In genomic region chr13:99163071-99163470, GRCm38 (mm10) we compare ENCODE assay signal across 13 mouse cellular contexts. TPM values are rescaled to one million over a fixed set of nuclear protein-coding genes. Genes with fewer than 3 reads are reported as not detected.
A peak's percentile ranks its signal among the peaks of the same experiment; 100 is the strongest.
DNase-seq lines count a peak whose midpoint lies in the region; ATAC-seq and TF ChIP-seq lines count a peak whose summit lies in the region.
"Had no signal": no experiment of that assay in that cellular context is flagged by ENCODE, and none has a peak within 500 bp of the region (broad histone marks: within the 10 kb centered on the region; RNA-seq: fewer than 3 reads in every experiment).

No protein-coding gene starts in this region.

- 0 out of 2 replicates have a peak overlapping the region, but pooled peaks have one; percentile 35 for H3K27ac ChIP-seq in forebrain, embryonic 10.5 days
- H3K27ac ChIP-seq in forebrain, postnatal 0 days (ENCODE audit: low read depth, low read length), result no peak overlapping the region
- 0 out of 2 replicates have a peak overlapping the region, but pooled peaks have one; percentile 19 for H3K27ac ChIP-seq in layer of hippocampus, adult 2 months
- peak overlapping the region; percentile 24; the same call in 1 of the 2 replicates for H3K27ac ChIP-seq in embryonic facial prominence, embryonic 14.5 days (replicated peaks; ENCODE audit: low read depth, low read length)
- peak overlapping the region; percentile 63 for H3K27ac ChIP-seq in midbrain, embryonic 13.5 days
- H3K27ac ChIP-seq: forebrain, embryonic 13.5 days had no signal

- no peaks in the 10 kb centered on the region for H3K27me3 ChIP-seq in forebrain, embryonic 10.5 days (ENCODE audit: poor library complexity, severe bottlenecking)
- H3K27me3 ChIP-seq in forebrain, postnatal 0 days (ENCODE audit: insufficient read depth, low read length), result no peaks in the 10 kb centered on the region
- H3K27me3 ChIP-seq in embryonic facial prominence, embryonic 14.5 days (replicated peaks; ENCODE audit: control insufficient read depth, insufficient read depth, low read length), result no peaks in the 10 kb centered on the region
- no peaks in the 10 kb centered on the region for H3K27me3 ChIP-seq in midbrain, embryonic 13.5 days
- H3K27me3 ChIP-seq: forebrain, embryonic 13.5 days had no signal

- WGBS in forebrain, embryonic 10.5 days, result 78% methylated on average over 4 of the region's 4 CpGs
- 50% methylated on average over 4 of the region's 4 CpGs for WGBS in forebrain, postnatal 0 days
- 66% methylated on average over 4 of the region's 4 CpGs for WGBS in embryonic facial prominence, embryonic 14.5 days
- WGBS in midbrain, embryonic 13.5 days, result 57% methylated on average over 4 of the region's 4 CpGs

- no peak overlapping the region for H3K4me3 ChIP-seq in forebrain, embryonic 10.5 days
- no peak overlapping the region for H3K4me3 ChIP-seq in forebrain, postnatal 0 days (ENCODE audit: low read depth, low read length)
- no peak overlapping the region for H3K4me3 ChIP-seq in layer of hippocampus, adult 2 months
- H3K4me3 ChIP-seq in embryonic facial prominence, embryonic 14.5 days (ENCODE audit: low read depth, low read length), result no peak overlapping the region
- H3K4me3 ChIP-seq in midbrain, embryonic 13.5 days (replicated peaks), result no peak overlapping the region
- H3K4me3 ChIP-seq: forebrain, embryonic 13.5 days; heart, adult 2 months; myocyte had no signal

- peaks cover 25% of the 10 kb centered on the region for H3K4me1 ChIP-seq in forebrain, embryonic 10.5 days
- H3K4me1 ChIP-seq in forebrain, postnatal 0 days (ENCODE audit: insufficient read depth), result no peaks in the 10 kb centered on the region
- peaks cover 12% of the 10 kb centered on the region for H3K4me1 ChIP-seq in embryonic facial prominence, embryonic 14.5 days (ENCODE audit: control insufficient read depth, insufficient read depth, low read length)
- H3K4me1 ChIP-seq in midbrain, embryonic 13.5 days (replicated peaks), result peaks cover 9% of the 10 kb centered on the region; the same call in 1 of the 2 replicates

- no peak overlapping the region for H3K4me2 ChIP-seq in forebrain, postnatal 0 days (ENCODE audit: low read depth)
- no peak overlapping the region for H3K4me2 ChIP-seq in embryonic facial prominence, embryonic 14.5 days (ENCODE audit: low read depth, low read length)
- H3K4me2 ChIP-seq in midbrain, embryonic 13.5 days (replicated peaks), result no peak overlapping the region
- H3K4me2 ChIP-seq: forebrain, embryonic 13.5 days; liver, embryonic 11.5 days had no signal

- H3K36me3 ChIP-seq in forebrain, embryonic 10.5 days (replicated peaks), result no peaks in the 10 kb centered on the region
- H3K36me3 ChIP-seq in forebrain, postnatal 0 days (ENCODE audit: insufficient read depth), result no peaks in the 10 kb centered on the region
- H3K36me3 ChIP-seq in embryonic facial prominence, embryonic 14.5 days (ENCODE audit: control insufficient read depth, insufficient read depth, low read length), result no peaks in the 10 kb centered on the region
- H3K36me3 ChIP-seq in midbrain, embryonic 13.5 days, result no peaks in the 10 kb centered on the region

- no peaks in the 10 kb centered on the region for H3K9me3 ChIP-seq in forebrain, embryonic 10.5 days
- H3K9me3 ChIP-seq in forebrain, postnatal 0 days (ENCODE audit: low read length), result no peaks in the 10 kb centered on the region
- H3K9me3 ChIP-seq in embryonic facial prominence, embryonic 14.5 days (ENCODE audit: control insufficient read depth, low read length), result no peaks in the 10 kb centered on the region
- H3K9me3 ChIP-seq in midbrain, embryonic 13.5 days, result no peaks in the 10 kb centered on the region
- H3K9me3 ChIP-seq: forebrain, embryonic 13.5 days had no signal

- ATAC-seq in forebrain, postnatal 0 days, result no peak
- ATAC-seq in embryonic facial prominence, embryonic 14.5 days (ENCODE audit: low read depth), result peak; percentile 13; the same call in 1 of the 2 replicates
- ATAC-seq in midbrain, embryonic 13.5 days, result no peak
- ATAC-seq: forebrain, embryonic 13.5 days had no signal

- TF ChIP-seq CTCF in forebrain, postnatal 0 days (IDR thresholded peaks at IDR 0.05; ENCODE audit: low read depth), result no peak
- no peak for TF ChIP-seq CTCF in layer of hippocampus, adult 2 months (conservative IDR thresholded peaks at IDR 0.05)

- no peak overlapping the region for H3K9ac ChIP-seq in forebrain, postnatal 0 days
- no peak overlapping the region for H3K9ac ChIP-seq in embryonic facial prominence, embryonic 14.5 days (ENCODE audit: low read depth, low read length)
- H3K9ac ChIP-seq in midbrain, embryonic 13.5 days (replicated peaks), result no peak overlapping the region
- H3K9ac ChIP-seq: forebrain, embryonic 13.5 days had no signal

- no peak for DNase-seq in forebrain, embryonic 10.5 days (ENCODE audit: extremely low spot score, low spot score)
- no peak for DNase-seq in forebrain, postnatal 0 days
- no peak for DNase-seq in layer of hippocampus, adult 2 months (ENCODE audit: low spot score in 2 of 2)
- no peak for DNase-seq in layer of hippocampus, adult 11-12 months (ENCODE audit: low spot score)
- no peak for DNase-seq in embryonic facial prominence, embryonic 14.5 days (ENCODE audit: low spot score)
- no peak for DNase-seq in adipocyte (ENCODE audit: low spot score)
- no peak for DNase-seq in frontal cortex, postnatal 10 days (ENCODE audit: low spot score in 2 of 2)
- DNase-seq: heart, adult 2 months; right cerebral cortex, postnatal 14 days had no signal

RNA-seq across cellular contexts. Expression of gene Zfp366, which starts 21.6 kb away (rescaled TPM):
- 0.36 and 0.47 TPM in 2 replicates for polyA plus RNA-seq in forebrain, embryonic 10.5 days (2016; fragmentation: Nextera tagmentation; extraction: Ambion mirVana)
- total RNA-seq in forebrain, postnatal 0 days (2014; rRNA removed), result 1.8 and 3.0 TPM in 2 replicates
- 0.41 and 0.47 TPM in 2 replicates for polyA plus RNA-seq in forebrain, postnatal 0 days (2015; fragmentation: Nextera tagmentation; extraction: Ambion mirVana)
- 1 to 10 TPM; 2.5 to 4.9 TPM for total RNA-seq in layer of hippocampus, adult 2 months (2021)
- 0.99 and 1.2 TPM in 2 replicates for polyA plus RNA-seq in embryonic facial prominence, embryonic 14.5 days (2014; fragmentation: Nextera tagmentation; extraction: Ambion mirVana)
- 0.54 and 0.62 TPM in 2 replicates for polyA plus RNA-seq in midbrain, embryonic 13.5 days (2015; fragmentation: Nextera tagmentation; extraction: Ambion mirVana)
